In genomic region chr4:25028752-25029151, GRCm38 (mm10) we compare ENCODE assay signal across 20 mouse cellular contexts.
"Had no signal": no experiment of that assay in that cellular context is flagged by ENCODE, and none has a peak within 500 bp of the region (broad histone marks: within the 10 kb centered on the region; RNA-seq: fewer than 3 reads in every experiment).

No protein-coding gene starts in this region.

- H3K4me2 ChIP-seq: limb, embryonic 15.5 days; liver, embryonic 11.5 days; lung, embryonic 14.5 days; midbrain, embryonic 12.5 days; midbrain, embryonic 15.5 days; neural tube, embryonic 12.5 days; neural tube, embryonic 15.5 days; stomach, embryonic 15.5 days had no signal

- H3K9me3 ChIP-seq: limb, embryonic 15.5 days; midbrain, embryonic 12.5 days; midbrain, embryonic 15.5 days; neural tube, embryonic 12.5 days; neural tube, embryonic 15.5 days; stomach, embryonic 15.5 days had no signal

- H3K9ac ChIP-seq: limb, embryonic 15.5 days; liver, embryonic 14.5 days; liver, postnatal 0 days; lung, embryonic 14.5 days; midbrain, embryonic 12.5 days; midbrain, embryonic 15.5 days; neural tube, embryonic 12.5 days; neural tube, embryonic 15.5 days; stomach, embryonic 15.5 days had no signal

- H3K27me3 ChIP-seq: limb, embryonic 15.5 days; midbrain, embryonic 12.5 days; midbrain, embryonic 15.5 days; neural tube, embryonic 12.5 days; neural tube, embryonic 15.5 days; stomach, embryonic 15.5 days had no signal

- DNase-seq: kidney, postnatal 25 days; layer of hippocampus, adult 9-11 months; liver, postnatal 0 days; lung, embryonic 14.5 days; retina, postnatal 1 day; right cerebral cortex, postnatal 25 days; spleen, adult 18-20 months; thymus, postnatal 25 days had no signal

- H3K36me3 ChIP-seq: limb, embryonic 15.5 days; midbrain, embryonic 12.5 days; midbrain, embryonic 15.5 days; neural tube, embryonic 12.5 days; neural tube, embryonic 15.5 days; stomach, embryonic 15.5 days had no signal

- H3K27ac ChIP-seq: kidney, postnatal 0 days; layer of hippocampus, adult 2 months; limb, embryonic 15.5 days; liver, embryonic 14.5 days; macrophage; midbrain, embryonic 12.5 days; midbrain, embryonic 15.5 days; neural tube, embryonic 12.5 days; neural tube, embryonic 15.5 days; stomach, embryonic 15.5 days had no signal

- H3K4me3 ChIP-seq: layer of hippocampus, adult 2 months; limb, embryonic 15.5 days; midbrain, embryonic 12.5 days; midbrain, embryonic 15.5 days; neural tube, embryonic 12.5 days; neural tube, embryonic 15.5 days; stomach, embryonic 15.5 days had no signal

- H3K4me1 ChIP-seq: limb, embryonic 15.5 days; midbrain, embryonic 12.5 days; midbrain, embryonic 15.5 days; neural tube, embryonic 12.5 days; neural tube, embryonic 15.5 days; stomach, embryonic 15.5 days had no signal

- ATAC-seq: liver, postnatal 0 days; lung, postnatal 0 days; midbrain, embryonic 15.5 days had no signal
